Mouse (Mus musculus) hindbrain, embryonic 10.5 days (tissue): Measurements from ENCODE around the gene Iqcj. TPM values are rescaled to one million over a fixed set of nuclear protein-coding genes. Genes with fewer than 3 reads are reported as not detected.

Experiments
- polyA plus RNA-seq: library from polyadenylated mRNA; unstranded; fragments of >200 nt; fragmentation: Nextera tagmentation; extraction: Ambion mirVana; gene quantifications from 2 replicates; pipeline ENCODE4 v1.2.1, GENCODE M21; 2016

Gene Iqcj
- polyA plus RNA-seq, 1 experiment from 2014 or later, result not detected

Other genes with a start within 250 kb of the Iqcj start
- 0.12 TPM in 1 of 2 replicates, not detected in the other for gene Iqschfp, start within 50 bp of the Iqcj start, polyA plus RNA-seq
- gene Schip1, start 172.6 kb downstream of the Iqcj start, polyA plus RNA-seq, result 49.3 and 86.4 TPM in 2 replicates